Mouse (Mus musculus): ENCODE measurements at regions not wholly inside any gene's neighbourhood (a gene's known extent, or its start where the extent isn't known, plus 50 kb on each side); places are given as distances from the start of the nearest gene placed in this dataset.

DNA sequence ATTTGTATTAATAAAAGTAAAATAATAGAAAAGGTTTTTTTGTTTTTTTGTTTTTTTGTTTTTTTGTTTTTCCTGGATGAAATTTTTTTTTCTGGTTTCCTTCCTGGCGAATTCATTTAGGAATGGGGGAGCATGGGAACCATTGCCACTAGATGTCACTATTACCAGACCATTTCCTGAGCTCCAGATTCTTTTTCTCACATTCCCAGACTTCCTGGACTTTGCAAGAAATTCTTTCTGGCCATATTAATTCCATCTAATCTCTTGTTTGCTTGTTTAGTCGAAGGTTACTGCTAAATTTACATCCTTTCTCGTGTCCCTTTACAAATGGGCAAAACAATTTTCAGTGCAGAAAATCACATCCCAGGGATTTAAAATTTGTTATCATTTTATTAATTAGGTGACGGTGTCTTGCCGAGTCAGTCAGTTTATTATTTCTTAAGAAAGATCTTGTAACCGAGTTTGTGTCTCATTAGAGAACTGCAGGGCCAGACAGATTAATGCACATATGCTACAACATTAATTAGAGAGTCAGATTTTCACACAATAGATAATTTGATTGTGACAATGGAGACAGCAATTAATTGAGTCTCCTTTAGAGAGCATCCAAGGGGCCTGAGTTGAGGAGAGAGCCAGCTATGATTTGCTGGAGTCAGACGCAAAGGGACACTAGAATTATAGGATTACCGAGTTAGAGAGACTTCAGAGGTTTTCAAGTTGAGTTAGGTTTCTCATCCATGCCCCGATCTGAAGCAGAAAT, 1702.5 kb upstream of the Tenm2 start:
- DNase-seq (ENCODE audit: low spot score in 2 of 2), result peak in 1 of 2 experiments; percentile 51

Data from layer of hippocampus, adult 18-20 months (tissue).